Mouse (Mus musculus): ENCODE results near the gene Ptpre. TPM values are rescaled to one million over a fixed set of nuclear protein-coding genes. Genes with fewer than 3 reads are reported as not detected.
"Not testable (repeated sequence)": the region's sequence is repeated elsewhere in the genome, so short reads cannot be mapped to it uniquely, and the experiment has no call there.

The Ptpre gene
- polyA plus RNA-seq, 1 experiment from 2014 or later = 0.56 TPM

GRCm38 (mm10) chr7:135568550-135568949 is 31.3 kb downstream of the Ptpre start:
- 0 out of 2 replicates have a peak, but pooled peaks cover 2% of the 10 kb centered on the region for H3K9me3 ChIP-seq (replicated peaks)
- 81% methylated on average over 2 of the region's 2 CpGs for WGBS
- DNase-seq (ENCODE audit: low spot score) = no peak
- H3K27me3 ChIP-seq (ENCODE audit: low read depth, poor library complexity, severe bottlenecking) = no peaks in the 10 kb centered on the region
- H3K27ac ChIP-seq (replicated peaks) = no peak overlapping the region
- H3K36me3 ChIP-seq = no peaks in the 10 kb centered on the region
- H3K4me1 ChIP-seq = 0 out of 2 replicates have a peak, but pooled peaks cover 3% of the 10 kb centered on the region
- no peak overlapping the region for H3K4me3 ChIP-seq

GRCm38 (mm10) chr7:135571392-135571791 is 34.1 kb downstream of the Ptpre start:
- no peak for DNase-seq (ENCODE audit: low spot score)
- Histone ChIP-seq H3K4me3 (no peak overlapping the region), H3K27ac (replicated peaks) (no peak overlapping the region), H3K4me1 (0 out of 2 replicates have a peak, but pooled peaks cover 3% of the 10 kb centered on the region), H3K27me3 (ENCODE audit: low read depth, poor library complexity, severe bottlenecking) (no peaks in the 10 kb centered on the region), H3K9me3 (replicated peaks) (0 out of 2 replicates have a peak, but pooled peaks cover 2% of the 10 kb centered on the region), H3K36me3 (no peaks in the 10 kb centered on the region)

DNA sequence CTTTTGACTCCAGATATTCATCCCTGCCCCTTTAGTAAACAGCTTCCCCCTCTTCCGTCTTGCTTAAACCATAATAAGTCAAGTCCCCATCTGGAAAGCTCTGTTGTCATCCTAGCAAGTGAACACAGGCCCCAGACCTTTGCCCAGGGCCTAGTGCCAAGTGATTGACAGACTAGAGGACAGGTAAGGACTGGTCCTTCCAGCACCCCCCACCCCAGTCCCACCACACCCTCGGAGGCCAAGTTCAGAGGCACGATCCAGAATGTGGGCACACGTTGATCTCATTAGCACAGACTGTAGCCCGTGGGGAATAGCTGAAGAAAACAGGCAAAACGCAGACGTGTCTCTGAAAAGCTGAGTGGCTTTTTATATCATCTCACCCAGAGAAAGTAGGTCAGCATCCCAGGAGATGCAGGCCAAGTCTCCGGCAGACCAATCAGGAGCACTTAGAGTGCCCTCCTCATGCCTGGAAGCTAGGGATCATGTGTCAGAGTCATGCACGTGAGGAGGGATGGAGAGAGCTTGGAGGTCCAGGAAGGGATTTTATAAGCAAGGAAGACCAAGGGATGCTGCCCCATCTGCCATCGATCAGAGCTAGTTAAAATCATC is 34.8 kb downstream of the Ptpre start:
- Histone ChIP-seq H3K36me3 (no peaks in the 10 kb centered on the region), H3K27me3 (ENCODE audit: low read depth, poor library complexity, severe bottlenecking) (no peaks in the 10 kb centered on the region), H3K9me3 (replicated peaks) (0 out of 2 replicates have a peak, but pooled peaks cover 2% of the 10 kb centered on the region), H3K4me3 (no peak overlapping the region), H3K4me1 (0 out of 2 replicates have a peak, but pooled peaks cover 3% of the 10 kb centered on the region), H3K27ac (replicated peaks) (no peak overlapping the region)
- DNase-seq (ENCODE audit: low spot score) = no peak
- WGBS = 74% methylated on average over 10 of the region's 10 CpGs

DNA sequence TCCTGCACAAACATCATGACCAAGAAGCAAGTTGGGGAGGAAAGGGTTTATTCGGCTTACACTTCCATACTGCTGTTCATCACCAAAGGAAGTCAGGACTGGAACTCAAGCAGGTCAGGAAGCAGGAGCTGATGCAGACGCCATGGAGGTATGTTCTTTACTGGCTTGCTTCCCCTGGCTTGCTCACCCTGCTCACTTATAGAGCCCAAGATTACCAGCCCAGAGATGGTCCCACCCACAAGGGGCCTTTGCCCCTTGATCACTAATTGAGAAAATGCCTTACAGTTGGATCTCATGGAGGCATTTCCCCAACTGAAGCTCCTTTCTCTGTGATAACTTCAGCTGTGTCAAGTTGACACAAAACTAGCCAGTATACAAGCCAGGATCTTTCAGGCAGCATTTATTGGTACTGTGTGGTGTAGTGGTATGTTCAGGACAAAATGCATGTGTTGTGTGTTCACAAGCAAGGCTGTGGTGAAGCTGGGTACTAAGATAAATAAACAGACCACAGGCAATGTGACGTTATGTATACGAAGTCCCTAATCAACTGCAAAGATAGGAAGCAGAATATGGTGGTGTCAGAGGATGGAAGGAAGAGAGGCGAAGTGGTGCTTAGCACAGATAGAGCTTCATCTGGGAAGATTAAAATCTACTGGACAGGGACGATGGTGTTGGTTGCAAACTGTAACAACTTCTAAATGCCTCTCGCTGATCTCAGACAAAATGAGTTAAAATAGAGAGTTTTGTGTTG is 38.2 kb downstream of the Ptpre start:
- not testable (repeated sequence) for H3K9me3 ChIP-seq (replicated peaks); H3K36me3 ChIP-seq; H3K4me1 ChIP-seq; H3K27me3 ChIP-seq (ENCODE audit: low read depth, poor library complexity, severe bottlenecking); H3K4me3 ChIP-seq; DNase-seq (ENCODE audit: low spot score); H3K27ac ChIP-seq (replicated peaks)
- 78% methylated on average over 7 of the region's 7 CpGs for WGBS

GRCm38 (mm10) chr7:135576329-135576728 is 39.0 kb downstream of the Ptpre start:
- no peaks in the 10 kb centered on the region for H3K36me3 ChIP-seq
- no peaks in the 10 kb centered on the region for H3K27me3 ChIP-seq (ENCODE audit: low read depth, poor library complexity, severe bottlenecking)
- WGBS = 88% methylated on average over 3 of the region's 3 CpGs
- no peak for DNase-seq (ENCODE audit: low spot score)
- no peaks in the 10 kb centered on the region for H3K9me3 ChIP-seq (replicated peaks)
- H3K4me1 ChIP-seq = 0 out of 2 replicates have a peak, but pooled peaks cover 3% of the 10 kb centered on the region
- H3K4me3 ChIP-seq = no peak overlapping the region
- no peak overlapping the region for H3K27ac ChIP-seq (replicated peaks)

DNA sequence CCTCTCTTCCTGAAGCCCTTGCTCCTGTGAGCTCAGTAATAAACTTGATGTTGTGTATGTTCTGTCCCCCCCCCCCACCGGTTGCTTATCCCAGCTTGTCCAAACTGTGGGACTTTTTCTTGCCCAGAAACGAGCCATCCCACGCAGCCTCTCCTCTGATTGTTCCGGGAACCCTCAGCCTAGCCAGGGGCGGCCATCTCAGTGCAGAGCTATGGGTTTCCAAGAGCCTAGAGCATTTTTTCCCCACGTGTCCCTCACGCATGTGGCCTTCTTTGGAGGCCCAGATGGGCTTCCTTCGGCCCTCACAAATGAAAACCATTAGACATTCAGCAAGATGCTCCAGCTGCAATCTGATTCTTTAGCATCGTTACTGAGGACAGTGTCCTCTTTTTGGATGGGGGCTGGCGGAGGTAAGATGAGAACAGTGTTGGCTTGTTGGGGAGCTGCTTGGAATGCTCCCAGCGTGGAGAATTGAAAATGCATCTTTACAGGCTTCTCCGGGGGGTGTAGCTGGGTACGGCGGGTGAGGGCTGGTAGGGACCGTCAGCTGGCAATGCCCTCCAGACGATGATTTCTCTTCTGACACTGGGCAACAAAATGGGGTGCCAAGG is 41.5 kb downstream of the Ptpre start:
- Histone ChIP-seq H3K4me1 (no peaks in the 10 kb centered on the region), H3K9me3 (replicated peaks) (no peaks in the 10 kb centered on the region), H3K4me3 (no peak overlapping the region), H3K27ac (replicated peaks) (no peak overlapping the region), H3K36me3 (no peaks in the 10 kb centered on the region), H3K27me3 (ENCODE audit: low read depth, poor library complexity, severe bottlenecking) (no peaks in the 10 kb centered on the region)
- 89% methylated on average over 16 of the region's 16 CpGs for WGBS
- no peak for DNase-seq (ENCODE audit: low spot score)

GRCm38 (mm10) chr7:135580306-135581091 is 43.2 kb downstream of the Ptpre start:
- no peaks in the 10 kb centered on the region for H3K36me3 ChIP-seq
- WGBS = 88% methylated on average over 7 of the region's 7 CpGs
- H3K4me1 ChIP-seq = no peaks in the 10 kb centered on the region
- H3K4me3 ChIP-seq = no peak overlapping the region
- H3K9me3 ChIP-seq (replicated peaks) = no peaks in the 10 kb centered on the region
- DNase-seq (ENCODE audit: low spot score) = no peak
- no peak overlapping the region for H3K27ac ChIP-seq (replicated peaks)
- no peaks in the 10 kb centered on the region for H3K27me3 ChIP-seq (ENCODE audit: low read depth, poor library complexity, severe bottlenecking)

- H3K36me3 ChIP-seq = no peaks in the 10 kb centered on the region
- DNase-seq (ENCODE audit: low spot score) = no peak
- no peak overlapping the region for H3K4me3 ChIP-seq
- no peaks in the 10 kb centered on the region for H3K27me3 ChIP-seq (ENCODE audit: low read depth, poor library complexity, severe bottlenecking)
- WGBS = 86% methylated on average over 5 of the region's 5 CpGs
- no peaks in the 10 kb centered on the region for H3K9me3 ChIP-seq (replicated peaks)
- H3K4me1 ChIP-seq = no peaks in the 10 kb centered on the region
- H3K27ac ChIP-seq (replicated peaks) = no peak overlapping the region
Observed at GRCm38 (mm10) chr7:135581128-135581527, 43.8 kb downstream of the Ptpre start.

- H3K9me3 ChIP-seq (replicated peaks) = no peaks in the 10 kb centered on the region
- H3K4me1 ChIP-seq = peaks cover 10% of the 10 kb centered on the region; the same call in 1 of the 2 replicates
- no peaks in the 10 kb centered on the region for H3K36me3 ChIP-seq
- H3K4me3 ChIP-seq = no peak overlapping the region
- no peak for DNase-seq (ENCODE audit: low spot score)
- WGBS = 88% methylated on average over 1 of the region's 1 CpGs
- H3K27me3 ChIP-seq (ENCODE audit: low read depth, poor library complexity, severe bottlenecking) = no peaks in the 10 kb centered on the region
- H3K27ac ChIP-seq (replicated peaks) = no peak overlapping the region
Observed at GRCm38 (mm10) chr7:135585125-135585687, 47.9 kb downstream of the Ptpre start.

GRCm38 (mm10) chr7:135586402-135586801 is 49.1 kb downstream of the Ptpre start:
- DNase-seq (ENCODE audit: low spot score) = no peak
- Histone ChIP-seq H3K27me3 (ENCODE audit: low read depth, poor library complexity, severe bottlenecking) (no peaks in the 10 kb centered on the region), H3K27ac (replicated peaks) (no peak overlapping the region), H3K4me1 (peaks cover 10% of the 10 kb centered on the region; the same call in 1 of the 2 replicates), H3K4me3 (no peak overlapping the region), H3K9me3 (replicated peaks) (no peaks in the 10 kb centered on the region), H3K36me3 (no peaks in the 10 kb centered on the region)
- WGBS = 44% methylated on average over 4 of the region's 4 CpGs

DNA sequence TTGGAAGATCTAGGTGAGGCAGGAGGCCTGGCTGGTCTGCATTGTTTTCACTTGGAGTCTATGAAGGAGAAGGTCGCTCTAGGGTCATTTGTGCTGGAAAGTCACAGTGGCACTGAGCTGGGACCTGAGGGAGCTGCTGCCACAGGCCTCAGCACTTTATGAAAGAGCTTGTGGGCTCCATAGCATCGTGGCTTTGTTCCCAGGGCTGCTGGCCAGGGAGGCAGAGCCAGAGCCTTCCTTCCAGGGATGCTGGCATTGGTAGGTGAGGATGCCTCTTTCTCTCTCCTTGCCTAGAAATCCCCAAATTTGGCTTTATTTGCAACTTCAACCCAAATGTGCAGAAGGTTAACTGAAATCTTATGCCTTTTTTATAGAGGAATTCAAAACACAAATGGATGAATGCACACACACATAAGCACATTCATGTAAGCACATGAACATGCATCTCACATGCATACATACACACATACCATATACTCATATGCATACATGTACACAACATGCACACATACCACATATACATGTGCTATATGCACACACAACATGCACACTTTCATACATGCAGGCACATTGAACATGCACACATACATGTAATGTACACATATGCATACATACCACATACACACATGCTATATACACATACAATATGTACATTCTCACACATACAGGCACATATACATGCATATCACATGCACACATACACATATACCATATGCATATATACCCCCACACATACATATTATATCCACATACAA is 50.7 kb downstream of the Ptpre start:
- Histone ChIP-seq H3K4me3 (no peak overlapping the region), H3K9me3 (replicated peaks) (no peaks in the 10 kb centered on the region), H3K27ac (replicated peaks) (no peak overlapping the region), H3K4me1 (peaks cover 10% of the 10 kb centered on the region; the same call in 1 of the 2 replicates), H3K27me3 (ENCODE audit: low read depth, poor library complexity, severe bottlenecking) (no peaks in the 10 kb centered on the region), H3K36me3 (no peaks in the 10 kb centered on the region)
- no peak for DNase-seq (ENCODE audit: low spot score)
- WGBS = 55% methylated on average over 2 of the region's 2 CpGs

Measured in midbrain, embryonic 10.5 days (tissue).